Mouse (Mus musculus) thymus, postnatal 36 days (tissue): ENCODE measurements around the gene Gbf1.

ENCODE experiments used
- DNase-seq, 2 experiments: peaks; one replicate each; pipeline ENCODE4 v3.0.0; 2022; ENCODE audit warnings: mixed read lengths in 2 of 2

Gene Gbf1

GRCm38 (mm10) chr19:46303251-46304215, 151.2 kb downstream of the Gbf1 start:
- DNase-seq: peak in 1 of 2 experiments; percentile 16

GRCm38 (mm10) chr19:46304216-46304841, 152.0 kb downstream of the Gbf1 start, which contains the start of gene Nfkb2:
Gene Nfkb2 (plus strand): TSS chr19:46304320.
- DNase-seq: peak; percentile 82 to 88

GRCm38 (mm10) chr19:46304908-46305333, 152.6 kb downstream of the Gbf1 start:
- no peak for DNase-seq

- peak; percentile 91 to 92 for DNase-seq
Measured at GRCm38 (mm10) chr19:46305432-46306267, 153.3 kb downstream of the Gbf1 start.

- DNase-seq: peak in 1 of 2 experiments; percentile 15
Measured at GRCm38 (mm10) chr19:46306268-46306610, 153.9 kb downstream of the Gbf1 start.

- DNase-seq: peak in 1 of 2 experiments; percentile 8
Measured at GRCm38 (mm10) chr19:46306751-46307289, 154.5 kb downstream of the Gbf1 start.

- DNase-seq: peak; percentile 1 to 9
Measured at GRCm38 (mm10) chr19:46307781-46308180, 155.5 kb downstream of the Gbf1 start.

GRCm38 (mm10) chr19:46308303-46308702, 156.0 kb downstream of the Gbf1 start:
- DNase-seq: no peak

GRCm38 (mm10) chr19:46308706-46309435, 156.6 kb downstream of the Gbf1 start:
- DNase-seq: peak; percentile 86 to 87

GRCm38 (mm10) chr19:46309651-46310305, 157.5 kb downstream of the Gbf1 start:
- DNase-seq: peak in 1 of 2 experiments; percentile 3

- peak in 1 of 2 experiments; percentile 1 for DNase-seq
Measured at GRCm38 (mm10) chr19:46310312-46310865, 158.1 kb downstream of the Gbf1 start.

GRCm38 (mm10) chr19:46311341-46311740, 159.0 kb downstream of the Gbf1 start:
- DNase-seq: peak in 1 of 2 experiments; percentile 0

GRCm38 (mm10) chr19:46312566-46312965, 160.3 kb downstream of the Gbf1 start:
- DNase-seq: no peak

GRCm38 (mm10) chr19:46313116-46313515, 160.8 kb downstream of the Gbf1 start:
- no peak for DNase-seq

GRCm38 (mm10) chr19:46313591-46313990, 161.3 kb downstream of the Gbf1 start:
- peak in 1 of 2 experiments; percentile 1 for DNase-seq

GRCm38 (mm10) chr19:46314151-46314601, 161.9 kb downstream of the Gbf1 start:
- peak in 1 of 2 experiments; percentile 12 for DNase-seq

GRCm38 (mm10) chr19:46314872-46315742, 162.8 kb downstream of the Gbf1 start:
- DNase-seq: peak in 1 of 2 experiments; percentile 1

GRCm38 (mm10) chr19:46315752-46316610, 163.7 kb downstream of the Gbf1 start:
- DNase-seq: peak in 1 of 2 experiments; percentile 0
